Mouse (Mus musculus) megakaryocyte-erythroid progenitor cell, adult 5-6 weeks (primary cell): Measurements from ENCODE around the gene Hes3. TPM values are rescaled to one million over a fixed set of nuclear protein-coding genes. Genes with fewer than 3 reads are reported as not detected.

Experiments used
- ATAC-seq: replicated peaks from 2 replicates; pipeline ENCODE4 v1.8.0; 2016; ENCODE audit warnings: mild to moderate bottlenecking, inconsistent platforms; ENCODE audit not compliant: severe bottlenecking, poor library complexity, low FRiP score, low TSS enrichment
- total RNA-seq, 2 experiments: library from RNA; stranded (forward) in 1 of 2; stranded (reverse) in 1 of 2; fragments of 200-1000, 215-1000 nt in 1 of 2; fragments of >200 nt in 1 of 2; fragmentation: Nextera tagmentation in 1 of 2; gene quantifications; 2 replicates each; pipeline ENCODE4 v1.2.3; 2014 to 2017

The Hes3 gene
- total RNA-seq, 2 experiments from 2014 or later, result not detected

- ATAC-seq, result no peak
Observed at GRCm38 (mm10) chr4:152285505-152285904, 6.0 kb downstream of the Hes3 start.

GRCm38 (mm10) chr4:152283186-152283950, 8.1 kb downstream of the Hes3 start:
- ATAC-seq, result peak; percentile 62

- ATAC-seq, result no peak
Observed at GRCm38 (mm10) chr4:152282721-152283120, 8.7 kb downstream of the Hes3 start.

GRCm38 (mm10) chr4:152281601-152282000, 9.9 kb downstream of the Hes3 start:
- ATAC-seq, result no peak

GRCm38 (mm10) chr4:152278986-152279385, 12.5 kb downstream of the Hes3 start:
- no peak for ATAC-seq

- no peak for ATAC-seq
Observed at GRCm38 (mm10) chr4:152277916-152278315, 13.5 kb downstream of the Hes3 start.

- no peak for ATAC-seq
Observed at GRCm38 (mm10) chr4:152276389-152277347, 14.8 kb downstream of the Hes3 start.

GRCm38 (mm10) chr4:152274681-152275131, 16.8 kb downstream of the Hes3 start:
- no peak for ATAC-seq

- ATAC-seq, result no peak
Observed at GRCm38 (mm10) chr4:152273621-152274236, 17.7 kb downstream of the Hes3 start, which contains the start of gene Gpr153. Gene Gpr153, plus strand, starts transcription at chr4:152274232.

- ATAC-seq, result no peak
Observed at GRCm38 (mm10) chr4:152273191-152273590, 18.3 kb downstream of the Hes3 start.

GRCm38 (mm10) chr4:152272449-152273049, 18.9 kb downstream of the Hes3 start:
- peak; percentile 42; the same call in 1 of the 2 replicates for ATAC-seq

- ATAC-seq, result no peak
Observed at GRCm38 (mm10) chr4:152272006-152272405, 19.5 kb downstream of the Hes3 start.

- no peak for ATAC-seq
Observed at GRCm38 (mm10) chr4:152271334-152271733, 20.1 kb downstream of the Hes3 start.

GRCm38 (mm10) chr4:152270599-152270998, 20.9 kb downstream of the Hes3 start:
- ATAC-seq, result no peak

GRCm38 (mm10) chr4:152269967-152270366, 21.5 kb downstream of the Hes3 start:
- no peak for ATAC-seq

GRCm38 (mm10) chr4:152267748-152268369, 23.6 kb downstream of the Hes3 start:
- no peak for ATAC-seq

GRCm38 (mm10) chr4:152266236-152266895, 25.1 kb downstream of the Hes3 start:
- ATAC-seq, result no peak

GRCm38 (mm10) chr4:152265791-152266190, 25.7 kb downstream of the Hes3 start:
- ATAC-seq, result no peak
